Mouse (Mus musculus): Measurements from ENCODE around the gene Pnpla3. TPM values are rescaled to one million over a fixed set of nuclear protein-coding genes. Genes with fewer than 3 reads are reported as not detected.

Pnpla3 gene
- total RNA-seq, 2 experiments from 2014 or later, result 3.1 to 10.6 TPM

DNA sequence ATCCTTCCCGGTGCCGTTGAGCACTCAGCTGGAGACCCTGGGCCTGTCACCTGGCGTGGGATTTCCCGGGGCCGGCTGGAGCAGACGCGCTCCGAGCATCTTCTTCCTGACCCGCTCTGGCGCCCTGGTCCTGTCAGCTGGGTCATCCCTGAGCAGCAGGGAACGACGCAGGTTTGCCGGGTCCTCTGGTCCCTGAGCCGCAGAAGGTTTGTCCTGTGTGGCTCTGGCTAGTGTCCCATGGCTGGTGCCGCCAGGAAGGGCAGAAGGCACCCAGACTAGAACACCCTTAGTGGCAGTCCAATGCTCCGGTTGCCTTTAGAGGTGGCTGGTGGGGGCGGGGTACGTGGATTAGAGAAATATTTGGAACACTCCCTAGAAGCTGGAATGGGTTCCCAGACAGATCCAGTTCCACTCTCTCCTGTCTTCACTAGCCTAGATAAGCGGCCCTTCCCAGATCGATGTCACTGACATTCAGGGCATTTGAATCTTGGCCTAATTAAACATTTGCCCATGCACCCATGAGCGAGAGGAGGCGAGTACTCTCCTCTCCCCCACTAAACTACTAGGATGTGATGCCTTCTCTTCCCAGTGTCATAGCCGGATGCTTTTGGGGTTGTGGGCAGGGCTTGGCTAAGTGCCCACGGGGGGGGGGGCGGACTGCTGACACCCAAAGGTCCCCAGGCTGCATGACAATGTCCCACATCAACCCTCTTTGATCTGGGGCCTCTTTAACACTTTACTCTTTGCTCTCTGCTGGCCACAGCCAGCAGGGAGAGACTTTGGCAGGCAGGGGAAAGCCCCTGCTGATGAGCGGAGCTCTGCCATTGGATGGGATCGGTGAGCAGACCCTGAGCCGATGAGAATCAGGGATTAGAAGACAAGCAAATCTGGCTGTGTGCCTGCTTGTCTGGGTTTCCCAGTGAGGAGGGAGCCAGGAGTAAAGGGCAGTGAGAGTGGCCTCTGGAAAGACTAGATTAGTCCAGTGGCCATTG is 829 bp downstream of the Pnpla3 start:
- intact Hi-C loops (cut with DNase I; ENCODE audit: low total_unique reads), result no loop called here
- peak; percentile 36 for DNase-seq

DNA sequence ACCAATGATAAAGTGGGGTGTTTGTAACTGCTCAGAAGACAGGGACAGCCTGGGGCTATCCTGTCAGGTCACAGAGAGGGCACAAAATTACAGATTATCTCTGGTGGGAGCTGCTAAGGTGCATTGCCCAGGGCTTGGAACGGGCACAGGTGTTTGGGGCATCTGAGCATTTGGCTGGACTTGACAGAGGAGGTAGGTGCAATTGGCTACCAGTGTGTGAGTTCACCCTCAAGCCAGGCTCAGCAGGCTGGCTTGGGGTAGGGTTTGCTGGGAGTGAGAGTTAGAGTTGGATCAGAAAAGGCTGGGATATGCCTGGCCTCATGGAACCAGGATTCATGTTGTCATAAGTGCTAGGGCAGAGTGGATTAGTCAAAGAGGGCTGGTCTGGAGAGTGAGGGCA is 1.9 kb downstream of the Pnpla3 start:
- intact Hi-C loops (cut with DNase I; ENCODE audit: low total_unique reads), result no loop called here
- DNase-seq, result no peak

DNA sequence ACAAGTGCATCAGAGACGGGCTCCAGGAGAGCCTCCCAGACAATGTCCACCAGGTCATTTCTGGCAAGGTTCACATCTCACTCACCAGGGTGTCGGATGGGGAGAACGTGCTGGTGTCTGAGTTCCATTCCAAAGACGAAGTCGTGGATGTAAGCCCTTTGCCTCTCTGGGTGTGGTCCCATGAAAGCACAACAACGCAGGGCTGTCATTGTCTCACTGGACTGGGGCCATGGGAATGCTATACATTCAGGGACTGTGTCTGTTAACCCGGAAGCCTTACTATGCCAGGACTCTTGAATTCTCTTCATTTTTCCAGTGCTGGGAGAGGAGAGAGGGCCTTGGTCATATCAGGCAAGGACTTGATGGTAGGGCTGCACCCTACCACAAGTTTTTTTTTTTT is 3.5 kb downstream of the Pnpla3 start:
- DNase-seq, result no peak
- intact Hi-C loops (cut with DNase I; ENCODE audit: low total_unique reads), result no loop called here

DNA sequence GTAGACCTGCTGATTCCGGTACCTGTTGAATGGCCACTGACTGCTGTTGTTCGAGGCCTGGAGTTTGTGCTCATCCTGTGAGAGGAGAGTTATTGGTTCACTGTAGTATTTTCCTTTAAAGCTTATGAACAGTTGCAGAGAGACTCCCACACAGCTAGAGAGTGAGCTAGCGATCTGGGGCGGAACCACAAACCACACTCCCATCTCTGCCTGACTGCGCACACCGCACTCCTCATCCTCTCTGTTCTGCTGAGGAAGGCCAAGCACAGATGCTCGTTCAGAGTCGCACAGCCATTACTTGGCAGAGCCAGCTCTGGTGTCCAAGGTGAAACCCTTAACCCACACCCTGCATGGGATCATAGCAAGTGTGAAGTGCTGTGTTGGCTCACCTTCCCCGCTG is 11.1 kb downstream of the Pnpla3 start:
- no peak for DNase-seq
- intact Hi-C loops (cut with DNase I; ENCODE audit: low total_unique reads), result no loop called here

DNA sequence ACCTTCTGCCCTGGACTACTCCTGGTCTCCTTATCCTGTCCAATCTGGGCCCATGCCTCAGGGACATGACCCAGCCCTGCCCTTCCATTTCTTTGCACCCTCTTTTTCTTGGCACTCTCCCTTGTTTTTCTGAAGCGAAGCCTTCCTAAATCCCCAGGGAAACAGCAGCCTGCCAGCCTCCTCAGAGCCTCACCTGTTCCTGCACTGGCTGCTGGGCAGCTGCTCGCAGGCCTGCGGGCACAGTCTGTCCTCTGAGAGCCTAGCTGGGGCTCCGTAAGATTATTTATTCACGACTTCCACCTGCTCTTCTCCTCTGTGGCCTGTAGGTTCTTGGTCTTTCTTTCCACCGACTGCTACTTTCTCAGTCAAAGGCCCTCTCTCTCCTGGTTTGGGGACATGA is 14.4 kb downstream of the Pnpla3 start:
- intact Hi-C loops (cut with DNase I; ENCODE audit: low total_unique reads), result no loop called here
- DNase-seq, result peak; percentile 36

DNA sequence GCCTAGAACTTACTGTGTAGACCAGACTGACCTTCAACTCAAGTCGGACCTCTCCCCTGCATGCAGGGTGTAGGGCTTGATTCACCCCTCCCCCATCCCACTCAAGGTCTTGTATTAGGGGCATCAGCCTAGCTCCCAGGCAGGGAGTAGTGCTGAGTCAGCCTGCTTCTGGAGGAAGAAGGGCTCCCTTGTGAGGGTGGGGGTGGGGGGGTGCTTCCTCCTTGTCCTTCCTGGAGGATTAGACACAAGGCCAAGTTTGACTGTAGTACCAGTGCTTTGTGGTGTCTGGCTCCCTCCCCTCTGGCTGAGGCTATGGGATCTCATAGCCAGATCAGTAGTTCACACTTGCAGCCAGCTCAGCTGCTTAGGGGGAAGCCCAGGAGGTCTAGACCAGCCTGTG is 16.3 kb downstream of the Pnpla3 start:
- intact Hi-C loops (cut with DNase I; ENCODE audit: low total_unique reads), result no loop called here
- peak; percentile 22 for DNase-seq

DNA sequence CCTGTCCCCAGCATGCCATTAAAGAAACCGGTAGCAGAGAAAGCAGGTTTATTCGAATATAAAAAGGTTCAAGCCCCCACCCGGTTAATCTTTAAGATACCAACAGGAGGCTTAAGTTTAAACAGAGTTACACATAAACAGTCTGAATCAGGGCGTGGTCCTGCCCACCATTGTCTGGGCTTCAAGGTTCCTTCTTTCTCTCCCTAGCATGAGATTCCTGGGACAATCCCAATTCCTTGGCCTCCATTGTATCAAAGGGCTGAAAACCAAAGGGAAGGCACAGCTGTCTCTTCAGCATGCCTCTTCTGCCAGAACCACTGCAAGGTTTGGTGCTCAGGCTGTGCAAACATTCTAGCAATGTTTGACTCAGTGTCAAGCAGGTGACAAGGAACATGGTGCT is 18.6 kb downstream of the Pnpla3 start:
- intact Hi-C loops (cut with DNase I; ENCODE audit: low total_unique reads), result no loop called here

DNA sequence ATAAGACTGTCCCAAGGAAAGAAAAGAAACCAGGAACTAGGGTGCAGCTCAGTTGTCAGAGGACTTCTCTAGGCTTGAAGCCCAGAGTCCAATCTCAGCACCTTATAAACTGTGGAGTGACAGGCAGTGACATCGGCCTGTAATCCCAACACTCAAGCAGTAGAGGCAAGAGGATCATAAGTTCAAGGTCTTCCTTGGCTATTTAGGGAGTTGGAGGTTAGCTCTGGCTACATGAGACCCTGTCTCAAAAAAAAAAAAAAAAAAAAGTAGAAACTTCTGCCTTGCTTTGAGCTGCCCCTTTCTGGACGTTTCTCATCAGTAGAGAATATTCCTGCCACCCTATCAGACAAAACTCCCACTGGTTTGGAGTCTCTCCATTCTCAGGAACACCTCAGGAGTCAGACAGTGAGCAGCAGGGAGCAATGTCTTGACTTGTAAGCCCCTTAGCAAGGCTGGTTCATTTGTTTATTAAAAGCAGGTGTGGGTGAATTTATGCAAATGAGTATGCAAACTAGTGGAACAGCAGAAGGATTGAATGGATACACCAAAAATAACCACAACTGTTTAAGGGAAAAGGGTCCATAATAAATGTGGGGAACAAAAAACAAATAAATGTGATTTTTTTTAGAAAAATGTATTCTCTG is 21.4 kb downstream of the Pnpla3 start:
- intact Hi-C loops (cut with DNase I; ENCODE audit: low total_unique reads), result no loop called here
- no peak for DNase-seq

More for the DNA sequence above, 18.6 kb downstream of the Pnpla3 start:
- DNase-seq, result no peak

DNA sequence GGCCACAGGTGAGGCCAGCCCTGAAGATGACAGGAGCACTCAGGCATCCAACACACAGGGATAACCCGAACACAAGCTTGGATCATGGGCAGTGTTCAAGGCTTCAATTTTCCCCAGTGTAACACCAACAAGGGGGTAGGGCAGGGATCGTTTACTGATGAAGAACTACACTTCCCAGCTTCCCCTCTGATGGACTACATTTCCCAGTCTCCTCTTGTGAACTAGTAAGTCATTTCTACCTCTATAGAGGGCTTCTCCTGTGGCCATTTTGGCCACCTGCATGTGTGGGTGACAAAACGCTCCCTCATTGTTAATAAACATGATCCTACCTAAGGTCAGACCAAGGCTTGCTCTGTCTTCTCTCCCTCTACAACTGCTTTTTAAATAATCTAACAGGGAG is 22.2 kb downstream of the Pnpla3 start:
- no peak for DNase-seq
- intact Hi-C loops (cut with DNase I; ENCODE audit: low total_unique reads), result no loop called here

DNA sequence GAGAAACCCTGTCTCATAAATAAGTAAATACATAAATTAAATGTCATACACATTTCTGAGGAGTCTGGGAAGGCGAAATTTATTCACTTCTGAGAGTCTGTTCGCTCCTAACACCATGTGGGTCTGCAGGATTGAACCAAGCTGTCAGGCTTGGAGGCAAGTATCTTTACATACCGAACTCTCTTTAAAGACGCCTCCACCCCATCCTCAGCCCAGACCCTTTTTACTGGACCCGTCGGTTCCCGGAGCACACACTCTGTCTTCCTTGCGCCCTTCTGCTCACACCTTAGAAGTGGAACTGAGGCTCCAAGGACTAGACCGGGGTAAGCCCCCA is 24.1 kb downstream of the Pnpla3 start:
- intact Hi-C loops (cut with DNase I; ENCODE audit: low total_unique reads), result no loop called here
- DNase-seq, result no peak

DNA sequence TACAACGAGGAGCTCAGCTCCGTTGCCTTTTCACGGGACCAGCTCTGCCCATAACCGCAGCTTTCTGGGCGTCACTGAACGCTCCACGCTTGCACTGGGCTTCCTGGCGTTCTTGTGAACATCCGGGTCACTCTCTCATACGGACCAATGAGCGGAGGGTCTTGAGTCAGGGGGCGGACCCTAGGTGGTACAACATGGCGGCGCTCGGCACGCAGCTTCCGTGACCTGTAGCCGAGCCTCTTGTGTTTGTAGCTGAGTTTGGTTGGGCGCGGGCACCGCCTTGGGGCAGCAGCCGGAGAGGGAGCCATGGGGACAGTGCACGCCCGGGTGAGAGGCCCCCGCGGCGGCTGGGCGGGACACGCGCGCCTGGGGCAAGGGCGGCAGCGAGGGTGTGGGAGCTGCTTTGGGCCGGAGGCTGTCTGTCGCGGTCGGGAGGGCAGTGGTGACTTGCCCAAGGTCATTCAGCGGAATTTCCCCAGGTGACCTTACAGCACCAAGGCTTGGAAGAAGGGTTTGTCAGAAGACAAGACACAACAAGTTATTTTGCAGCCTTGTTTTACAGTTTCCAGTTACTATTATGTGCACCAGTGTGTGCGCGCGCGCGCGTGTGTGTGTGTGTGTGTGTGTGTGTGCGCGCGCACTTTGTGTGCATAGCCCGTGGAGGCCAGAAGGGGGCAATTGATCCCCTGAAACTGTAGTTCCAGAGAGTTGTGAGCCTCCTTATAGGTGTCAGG is 24.6 kb downstream of the Pnpla3 start, which contains the start of gene Samm50:
Gene Samm50, plus strand, starts transcription at position 184 of the 734 bp plus-strand sequence.
- intact Hi-C loops (cut with DNase I; ENCODE audit: low total_unique reads), result no loop called here
- peak; percentile 88 for DNase-seq

DNA sequence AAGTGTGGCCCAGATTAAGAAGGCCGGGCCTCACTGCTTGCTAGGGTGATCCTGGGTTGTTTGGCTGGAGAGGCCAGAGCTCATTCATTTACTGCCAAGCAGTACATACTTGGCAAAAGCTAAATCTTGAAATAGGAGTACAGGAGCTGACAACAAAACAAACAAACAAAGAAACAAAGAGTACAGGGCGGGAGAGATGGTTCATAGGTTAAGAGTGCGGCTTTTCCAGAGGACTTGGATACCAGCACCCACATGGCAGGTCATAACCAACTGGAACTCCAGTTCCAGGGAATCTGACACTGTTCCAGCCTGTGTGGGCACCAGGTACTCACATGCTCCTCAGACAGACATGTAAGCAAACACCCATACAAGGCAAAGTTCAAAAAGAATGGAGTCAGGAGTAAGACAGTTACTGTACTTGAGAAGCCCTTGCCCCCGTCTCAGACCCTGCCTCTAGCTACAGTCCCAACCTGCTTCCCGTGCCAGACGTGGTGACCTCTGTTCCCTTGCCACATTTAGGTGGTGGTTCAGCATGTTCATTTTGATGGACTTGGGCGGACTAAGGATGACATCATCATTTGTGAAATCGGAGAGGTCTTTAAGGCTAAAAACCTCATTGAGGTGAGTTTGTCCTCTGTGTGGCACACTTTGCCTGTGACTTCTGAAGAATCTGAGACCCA is 29.0 kb downstream of the Pnpla3 start:
- intact Hi-C loops (cut with DNase I; ENCODE audit: low total_unique reads), result no loop called here
- DNase-seq, result no peak

DNA sequence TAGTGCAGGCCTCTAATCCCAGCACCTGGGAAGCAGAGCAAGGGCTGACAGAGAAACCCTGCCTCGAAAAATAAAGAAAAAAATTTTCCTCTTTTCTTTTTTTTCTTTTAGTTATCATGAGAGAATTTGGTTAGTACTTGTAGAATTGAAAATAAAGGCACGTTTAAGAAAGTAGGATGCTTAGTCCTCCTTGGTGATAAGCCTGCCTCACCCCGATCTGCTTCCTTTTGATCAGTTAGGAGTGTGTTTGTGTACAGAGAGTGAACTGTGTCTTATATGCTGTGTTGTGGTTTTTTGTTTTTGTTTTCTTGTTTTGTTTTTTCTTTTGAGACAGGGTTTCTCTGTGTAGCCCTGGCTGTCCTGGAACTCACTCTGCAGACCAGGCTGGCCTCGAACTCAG is 39.7 kb downstream of the Pnpla3 start:
- no peak for DNase-seq
- intact Hi-C loops (cut with DNase I; ENCODE audit: low total_unique reads), result no loop called here

DNA sequence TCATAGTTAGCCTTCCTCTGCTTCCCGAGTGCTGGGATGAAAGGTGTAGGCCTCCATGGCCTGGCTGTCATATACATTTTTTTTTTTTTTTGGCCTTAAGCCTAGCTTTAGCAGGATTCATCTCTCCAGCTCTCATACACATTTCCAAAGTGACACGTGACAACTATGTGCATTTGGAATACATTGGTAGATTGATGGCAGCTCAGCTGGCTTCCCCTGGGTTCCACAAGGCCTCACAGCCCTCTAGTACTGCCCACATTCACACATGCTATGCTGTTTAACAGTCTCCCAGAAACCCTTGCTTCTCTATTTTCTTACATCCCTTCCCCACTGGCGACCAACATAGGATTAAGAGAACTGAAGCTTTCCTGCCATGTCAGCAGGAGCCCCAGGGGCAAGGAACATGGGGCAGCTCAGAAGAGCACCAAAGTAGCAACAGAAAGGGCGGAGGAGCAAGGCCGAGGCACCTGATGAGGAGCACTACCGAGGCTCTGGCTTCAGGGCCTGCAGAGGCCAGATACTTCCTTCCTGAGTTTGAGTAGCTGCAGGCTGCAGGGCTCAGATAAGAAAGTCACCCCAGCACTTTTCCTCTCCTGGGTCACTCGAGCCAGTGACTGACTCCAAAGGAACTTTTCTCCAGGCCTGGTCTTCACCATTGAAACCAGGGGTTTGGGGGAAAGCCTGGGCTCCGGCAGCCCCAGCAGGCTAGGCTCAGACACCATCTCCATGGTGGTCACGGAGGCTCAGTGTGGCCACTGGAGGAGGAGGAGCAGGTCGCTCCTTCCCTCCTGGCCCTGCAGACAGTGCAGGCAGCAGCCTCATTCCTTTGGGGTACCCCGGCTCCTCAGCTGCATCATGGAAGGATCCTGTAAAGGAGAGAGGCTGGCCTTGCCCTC is 42.1 kb downstream of the Pnpla3 start:
- intact Hi-C loops (cut with DNase I; ENCODE audit: low total_unique reads), result loop anchor here (5.0 kb wide), 1 partner anchor 408 kb away; no protein-coding TSS in a partner anchor
- no peak for DNase-seq

DNA sequence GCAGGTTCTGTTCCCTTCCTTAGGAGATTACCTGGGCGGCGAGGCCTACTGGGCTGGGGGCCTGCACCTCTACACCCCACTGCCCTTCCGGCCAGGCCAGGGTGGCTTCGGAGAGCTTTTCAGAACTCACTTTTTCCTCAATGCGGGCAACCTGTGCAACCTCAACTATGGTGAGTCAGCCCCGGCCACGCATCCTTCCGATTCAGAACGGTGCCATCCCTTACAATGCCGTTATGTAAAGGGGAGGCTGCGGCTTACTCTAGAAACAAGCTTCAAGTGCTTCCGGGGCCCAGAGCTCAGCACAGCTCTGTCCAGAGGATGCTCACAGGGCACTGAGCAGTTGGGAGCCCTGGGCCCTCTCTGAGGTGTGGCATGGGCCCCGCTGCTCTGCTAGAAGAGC is 42.8 kb downstream of the Pnpla3 start:
- intact Hi-C loops (cut with DNase I; ENCODE audit: low total_unique reads), result loop anchor here (5.0 kb wide), 1 partner anchor 407 kb away; no protein-coding TSS in a partner anchor
- no peak for DNase-seq

DNA sequence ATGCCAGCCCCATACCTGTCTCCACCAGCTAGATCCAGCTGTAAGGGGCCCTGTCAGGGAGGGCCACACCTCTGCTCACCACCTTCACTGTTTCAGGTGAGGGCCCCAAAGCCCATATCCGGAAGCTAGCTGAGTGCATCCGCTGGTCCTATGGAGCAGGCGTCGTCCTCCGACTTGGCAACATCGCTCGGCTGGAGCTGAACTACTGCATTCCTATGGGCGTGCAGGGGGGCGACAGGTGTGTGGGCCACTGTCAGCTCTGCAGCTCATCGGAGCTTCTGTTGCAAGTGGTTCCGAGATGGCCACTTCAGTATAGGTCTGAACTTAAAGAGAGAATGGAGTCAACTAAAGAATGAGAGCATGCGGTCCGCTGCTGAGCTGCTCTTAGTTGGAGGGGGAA is 43.3 kb downstream of the Pnpla3 start:
- intact Hi-C loops (cut with DNase I; ENCODE audit: low total_unique reads), result loop anchor here (5.0 kb wide), 1 partner anchor 406 kb away; no protein-coding TSS in a partner anchor
- DNase-seq, result no peak

DNA sequence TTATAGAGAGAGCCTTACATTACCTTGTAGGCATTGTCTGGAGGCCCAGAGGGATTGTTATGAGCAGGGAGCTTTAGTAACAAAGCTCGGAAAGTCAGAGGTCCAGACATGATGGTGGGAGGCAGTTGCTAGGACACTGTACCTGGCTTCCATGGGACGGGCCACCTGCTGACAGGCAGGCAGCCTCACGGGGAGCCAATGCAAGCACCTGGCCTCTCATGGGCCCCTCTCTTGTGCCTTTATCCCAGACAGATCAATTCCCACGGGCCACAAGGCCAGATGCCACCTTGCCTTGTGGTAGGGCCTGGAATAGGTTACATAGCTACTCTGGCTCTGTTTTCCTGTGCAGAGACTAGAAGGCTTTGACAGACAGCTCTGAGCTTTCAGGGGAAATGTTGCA is 43.9 kb downstream of the Pnpla3 start:
- intact Hi-C loops (cut with DNase I; ENCODE audit: low total_unique reads), result loop anchor here (5.0 kb wide), 1 partner anchor 406 kb away; no protein-coding TSS in a partner anchor
- no peak for DNase-seq

DNA sequence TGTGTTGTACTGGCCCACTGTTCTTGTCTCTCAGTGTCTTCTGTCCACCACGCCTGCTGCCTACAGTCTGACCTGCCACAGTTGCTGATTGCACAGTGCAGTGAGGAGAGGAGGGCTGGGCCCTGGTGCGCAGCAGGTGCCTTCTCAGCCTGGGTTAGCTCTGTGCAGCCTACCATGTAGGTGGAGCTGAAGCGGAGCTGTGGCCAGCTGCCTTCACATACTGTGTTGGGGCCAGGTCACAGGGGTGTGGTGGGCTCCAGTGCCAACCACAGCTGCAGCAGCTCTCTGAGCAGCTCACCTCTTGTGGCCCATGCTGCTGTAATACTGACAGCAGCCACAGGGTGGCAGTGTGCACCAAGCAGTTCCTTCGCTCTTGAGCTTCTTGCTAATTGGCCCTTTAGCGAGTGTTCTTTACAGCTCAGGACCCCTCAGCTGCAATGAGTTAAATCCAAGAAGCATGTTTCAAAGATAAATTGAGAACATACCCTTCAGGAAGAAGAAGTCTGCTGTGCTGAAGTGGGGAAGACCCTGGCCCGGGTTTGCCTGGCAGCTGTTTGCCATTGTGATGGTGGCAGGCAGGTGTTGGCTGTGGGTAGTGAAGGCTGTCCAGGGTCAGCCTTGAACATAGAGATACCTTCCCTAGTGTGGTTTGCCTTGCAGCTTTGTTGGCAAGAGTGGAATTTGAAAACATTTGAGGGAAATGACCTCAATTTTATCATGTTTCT is 44.6 kb downstream of the Pnpla3 start:
- peak; percentile 77 for DNase-seq
- intact Hi-C loops (cut with DNase I; ENCODE audit: low total_unique reads), result loop anchor here (5.0 kb wide), 1 partner anchor 405 kb away; no protein-coding TSS in a partner anchor
